Mouse (Mus musculus): Measurements from ENCODE around the gene Mccc1. TPM values are rescaled to one million over a fixed set of nuclear protein-coding genes. Genes with fewer than 3 reads are reported as not detected.

Mccc1 gene
- polyA plus RNA-seq, 1 experiment from 2014 or later: 23.5 TPM

GRCm38 (mm10) chr3:35990715-35991114 is 9.8 kb downstream of the Mccc1 start:
- Histone ChIP-seq H3K9ac (ENCODE audit: low read depth, low read length) (no peak overlapping the region), H3K4me2 (replicated peaks; ENCODE audit: low read depth) (no peak overlapping the region), H3K9me3 (ENCODE audit: control insufficient read depth) (no peaks in the 10 kb centered on the region), H3K4me3 (ENCODE audit: low read depth, low read length) (no peak overlapping the region), H3K4me1 (replicated peaks; ENCODE audit: control insufficient read depth, insufficient read depth, low read length) (no peaks in the 10 kb centered on the region), H3K36me3 (ENCODE audit: control insufficient read depth, insufficient read depth) (peaks cover 56% of the 10 kb centered on the region), H3K27ac (ENCODE audit: low read depth, low read length) (no peak overlapping the region), H3K27me3 (replicated peaks; ENCODE audit: control insufficient read depth, insufficient read depth, low read length) (no peaks in the 10 kb centered on the region)
- WGBS: 92% methylated on average over 7 of the region's 7 CpGs
- ATAC-seq: no peak
- TF ChIP-seq CTCF (IDR thresholded peaks at IDR 0.05; ENCODE audit: low read depth): no peak

DNA sequence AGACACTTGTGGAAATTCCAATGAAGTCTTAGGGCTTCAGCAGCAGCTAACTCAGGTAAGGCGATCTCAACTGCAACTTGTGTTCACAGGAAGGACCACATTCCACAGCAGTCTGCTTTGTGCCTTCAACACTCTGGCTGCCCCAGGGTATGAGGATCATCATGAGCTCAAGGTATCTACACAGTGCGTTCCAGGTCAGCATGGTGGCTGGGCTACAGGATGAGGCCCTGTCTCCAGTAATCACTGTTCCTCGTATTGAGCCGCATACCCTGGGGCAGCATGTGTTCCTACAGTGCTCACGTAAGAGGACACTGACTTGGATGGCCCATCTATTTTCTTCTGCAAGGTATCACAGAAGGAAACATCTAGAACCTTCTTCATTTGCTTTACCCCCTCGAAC is 12.4 kb downstream of the Mccc1 start:
- no peaks in the 10 kb centered on the region for H3K27me3 ChIP-seq (replicated peaks; ENCODE audit: control insufficient read depth, insufficient read depth, low read length)
- H3K36me3 ChIP-seq (ENCODE audit: control insufficient read depth, insufficient read depth): peaks cover 76% of the 10 kb centered on the region
- no peak for ATAC-seq
- no peak for TF ChIP-seq CTCF (IDR thresholded peaks at IDR 0.05; ENCODE audit: low read depth)
- no peaks in the 10 kb centered on the region for H3K9me3 ChIP-seq (ENCODE audit: control insufficient read depth)
- 96% methylated on average over 6 of the region's 6 CpGs for WGBS
- H3K4me2 ChIP-seq (replicated peaks; ENCODE audit: low read depth): no peak overlapping the region
- no peak overlapping the region for H3K27ac ChIP-seq (ENCODE audit: low read depth, low read length)
- no peaks in the 10 kb centered on the region for H3K4me1 ChIP-seq (replicated peaks; ENCODE audit: control insufficient read depth, insufficient read depth, low read length)
- H3K9ac ChIP-seq (ENCODE audit: low read depth, low read length): no peak overlapping the region
- no peak overlapping the region for H3K4me3 ChIP-seq (ENCODE audit: low read depth, low read length)

- no peak overlapping the region for H3K4me2 ChIP-seq (replicated peaks; ENCODE audit: low read depth)
- H3K27ac ChIP-seq (ENCODE audit: low read depth, low read length): no peak overlapping the region
- no peaks in the 10 kb centered on the region for H3K4me1 ChIP-seq (replicated peaks; ENCODE audit: control insufficient read depth, insufficient read depth, low read length)
- H3K27me3 ChIP-seq (replicated peaks; ENCODE audit: control insufficient read depth, insufficient read depth, low read length): no peaks in the 10 kb centered on the region
- H3K36me3 ChIP-seq (ENCODE audit: control insufficient read depth, insufficient read depth): peaks cover 81% of the 10 kb centered on the region
- no peak for ATAC-seq
- no peak overlapping the region for H3K9ac ChIP-seq (ENCODE audit: low read depth, low read length)
- no peak for TF ChIP-seq CTCF (IDR thresholded peaks at IDR 0.05; ENCODE audit: low read depth)
- no peak overlapping the region for H3K4me3 ChIP-seq (ENCODE audit: low read depth, low read length)
- WGBS: 92% methylated on average over 6 of the region's 6 CpGs
- H3K9me3 ChIP-seq (ENCODE audit: control insufficient read depth): no peaks in the 10 kb centered on the region
Measured at GRCm38 (mm10) chr3:35986266-35986665, 14.2 kb downstream of the Mccc1 start.

GRCm38 (mm10) chr3:35973551-35973950 is 26.9 kb downstream of the Mccc1 start:
- Histone ChIP-seq H3K27ac (ENCODE audit: low read depth, low read length) (no peak overlapping the region), H3K4me3 (ENCODE audit: low read depth, low read length) (no peak overlapping the region), H3K4me2 (replicated peaks; ENCODE audit: low read depth) (no peak overlapping the region), H3K9ac (ENCODE audit: low read depth, low read length) (no peak overlapping the region), H3K27me3 (replicated peaks; ENCODE audit: control insufficient read depth, insufficient read depth, low read length) (no peaks in the 10 kb centered on the region), H3K36me3 (ENCODE audit: control insufficient read depth, insufficient read depth) (peaks cover 48% of the 10 kb centered on the region), H3K9me3 (ENCODE audit: control insufficient read depth) (no peaks in the 10 kb centered on the region), H3K4me1 (replicated peaks; ENCODE audit: control insufficient read depth, insufficient read depth, low read length) (no peaks in the 10 kb centered on the region)
- peak; percentile 31; the same call in 1 of the 2 replicates for ATAC-seq
- peak; percentile 81 for TF ChIP-seq CTCF (IDR thresholded peaks at IDR 0.05; ENCODE audit: low read depth)
- WGBS: 63% methylated on average over 7 of the region's 7 CpGs

GRCm38 (mm10) chr3:35972985-35973384 is 27.5 kb downstream of the Mccc1 start:
- Histone ChIP-seq H3K27me3 (replicated peaks; ENCODE audit: control insufficient read depth, insufficient read depth, low read length) (no peaks in the 10 kb centered on the region), H3K4me1 (replicated peaks; ENCODE audit: control insufficient read depth, insufficient read depth, low read length) (no peaks in the 10 kb centered on the region), H3K27ac (ENCODE audit: low read depth, low read length) (no peak overlapping the region), H3K9ac (ENCODE audit: low read depth, low read length) (no peak overlapping the region), H3K9me3 (ENCODE audit: control insufficient read depth) (no peaks in the 10 kb centered on the region), H3K4me2 (replicated peaks; ENCODE audit: low read depth) (no peak overlapping the region), H3K36me3 (ENCODE audit: control insufficient read depth, insufficient read depth) (peaks cover 46% of the 10 kb centered on the region), H3K4me3 (ENCODE audit: low read depth, low read length) (no peak overlapping the region)
- WGBS: 81% methylated on average over 4 of the region's 4 CpGs
- ATAC-seq: peak; percentile 45; the same call in 1 of the 2 replicates
- peak; percentile 77 for TF ChIP-seq CTCF (IDR thresholded peaks at IDR 0.05; ENCODE audit: low read depth)

- Histone ChIP-seq H3K27me3 (replicated peaks; ENCODE audit: control insufficient read depth, insufficient read depth, low read length) (no peaks in the 10 kb centered on the region), H3K4me1 (replicated peaks; ENCODE audit: control insufficient read depth, insufficient read depth, low read length) (no peaks in the 10 kb centered on the region), H3K9me3 (ENCODE audit: control insufficient read depth) (no peaks in the 10 kb centered on the region), H3K27ac (ENCODE audit: low read depth, low read length) (no peak overlapping the region), H3K4me2 (replicated peaks; ENCODE audit: low read depth) (no peak overlapping the region), H3K4me3 (ENCODE audit: low read depth, low read length) (no peak overlapping the region), H3K9ac (ENCODE audit: low read depth, low read length) (no peak overlapping the region), H3K36me3 (ENCODE audit: control insufficient read depth, insufficient read depth) (peaks cover 43% of the 10 kb centered on the region)
- no peak for ATAC-seq
- no peak for TF ChIP-seq CTCF (IDR thresholded peaks at IDR 0.05; ENCODE audit: low read depth)
- WGBS: 92% methylated on average over 12 of the region's 12 CpGs
Measured at GRCm38 (mm10) chr3:35971149-35971548, 29.3 kb downstream of the Mccc1 start.

DNA sequence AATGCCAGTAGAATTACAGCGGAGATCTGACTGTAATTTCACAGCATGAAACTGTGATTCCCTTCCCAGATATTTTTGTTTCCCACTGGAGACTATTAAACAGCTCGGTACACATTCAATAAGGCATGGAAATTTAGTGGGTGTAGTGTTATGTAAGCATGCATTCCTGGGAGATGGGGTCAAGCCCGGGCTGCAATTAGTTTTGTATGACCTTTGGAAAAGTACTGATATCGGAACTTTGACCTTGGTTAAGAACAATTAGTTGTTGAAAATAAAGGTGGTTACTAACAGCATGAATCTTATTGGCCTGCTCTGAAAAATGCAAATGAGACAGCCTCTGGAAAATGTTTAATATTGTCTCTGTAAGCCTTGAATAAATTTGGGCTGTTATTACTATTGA is 30.0 kb downstream of the Mccc1 start:
- no peaks in the 10 kb centered on the region for H3K27me3 ChIP-seq (replicated peaks; ENCODE audit: control insufficient read depth, insufficient read depth, low read length)
- no peak overlapping the region for H3K27ac ChIP-seq (ENCODE audit: low read depth, low read length)
- H3K4me3 ChIP-seq (ENCODE audit: low read depth, low read length): no peak overlapping the region
- no peaks in the 10 kb centered on the region for H3K9me3 ChIP-seq (ENCODE audit: control insufficient read depth)
- no peak overlapping the region for H3K9ac ChIP-seq (ENCODE audit: low read depth, low read length)
- ATAC-seq: no peak
- WGBS: 76% methylated on average over 4 of the region's 4 CpGs
- no peak for TF ChIP-seq CTCF (IDR thresholded peaks at IDR 0.05; ENCODE audit: low read depth)
- no peaks in the 10 kb centered on the region for H3K4me1 ChIP-seq (replicated peaks; ENCODE audit: control insufficient read depth, insufficient read depth, low read length)
- H3K36me3 ChIP-seq (ENCODE audit: control insufficient read depth, insufficient read depth): peaks cover 39% of the 10 kb centered on the region
- no peak overlapping the region for H3K4me2 ChIP-seq (replicated peaks; ENCODE audit: low read depth)
